Mouse (Mus musculus) hindbrain, embryonic 10.5 days (tissue): Measurements from ENCODE around the gene Lamb1. TPM values are rescaled to one million over a fixed set of nuclear protein-coding genes. Genes with fewer than 3 reads are reported as not detected.

ENCODE experiments used
- polyA plus RNA-seq: library from polyadenylated mRNA; unstranded; fragments of >200 nt; fragmentation: Nextera tagmentation; extraction: Ambion mirVana; gene quantifications from 2 replicates; pipeline ENCODE4 v1.2.1, GENCODE M21; 2016

Gene Lamb1
- polyA plus RNA-seq, 1 experiment from 2014 or later: 21.8 TPM

Other genes with a start within 250 kb of the Lamb1 start
- gene Fam110c, start 191.4 kb upstream of the Lamb1 start, polyA plus RNA-seq: 0.30 and 0.31 TPM in 2 replicates
- gene Gm6993, start 24.5 kb upstream of the Lamb1 start, polyA plus RNA-seq: not detected in 2 replicates
- gene Dld, start 86.2 kb downstream of the Lamb1 start, polyA plus RNA-seq: 115 and 129 TPM in 2 replicates
- 0.07 TPM in 1 of 2 replicates, not detected in the other for gene Slc26a3, start 125.6 kb downstream of the Lamb1 start, polyA plus RNA-seq
- gene Cbll1, start 234.4 kb downstream of the Lamb1 start, polyA plus RNA-seq: 17.7 and 18.1 TPM in 2 replicates